Mouse (Mus musculus): Measurements from ENCODE around the gene Pter. TPM values are rescaled to one million over a fixed set of nuclear protein-coding genes. Genes with fewer than 3 reads are reported as not detected.

Gene Pter
- polyA plus RNA-seq, 1 experiment from 2014 or later = 11.4 TPM

DNA sequence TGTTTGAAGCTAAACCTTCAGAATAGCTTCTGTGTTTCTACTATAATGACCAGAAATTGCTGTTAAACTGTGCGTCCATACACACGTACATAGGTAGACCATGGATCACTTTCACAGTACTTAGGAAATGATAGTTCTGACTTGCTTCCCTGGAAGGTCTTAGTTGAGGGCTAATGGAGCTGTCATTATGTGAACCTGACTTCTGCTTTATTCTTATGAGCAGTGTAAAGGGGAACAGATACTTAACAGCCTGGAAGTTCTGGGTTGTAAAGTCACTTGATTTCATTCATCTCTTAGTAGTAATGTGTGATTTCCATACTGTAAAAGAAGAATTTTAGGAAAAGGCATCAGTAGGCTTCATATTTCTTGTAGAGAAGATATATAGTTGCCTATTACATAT, 10.1 kb downstream of the Pter start:
- no peak for DNase-seq (ENCODE audit: low spot score)
- H3K4me3 ChIP-seq (ENCODE audit: low read depth, low read length) = no peak overlapping the region
- WGBS = 87% methylated on average over 2 of the region's 2 CpGs
- H3K36me3 ChIP-seq (ENCODE audit: control insufficient read depth, insufficient read depth, low read length) = no peaks in the 10 kb centered on the region
- no peaks in the 10 kb centered on the region for H3K4me1 ChIP-seq (ENCODE audit: control insufficient read depth, insufficient read depth, low read length)
- H3K4me2 ChIP-seq (ENCODE audit: low read depth) = no peak overlapping the region
- no peak overlapping the region for H3K9ac ChIP-seq (ENCODE audit: low read length)
- no peaks in the 10 kb centered on the region for H3K9me3 ChIP-seq (ENCODE audit: control insufficient read depth, low read length)
- ATAC-seq (ENCODE audit: insufficient read depth, low FRiP score, low TSS enrichment) = no peak
- H3K27ac ChIP-seq (ENCODE audit: low read depth, low read length) = no peak overlapping the region
- H3K27me3 ChIP-seq (ENCODE audit: control insufficient read depth, insufficient read depth, low read length) = no peaks in the 10 kb centered on the region

DNA sequence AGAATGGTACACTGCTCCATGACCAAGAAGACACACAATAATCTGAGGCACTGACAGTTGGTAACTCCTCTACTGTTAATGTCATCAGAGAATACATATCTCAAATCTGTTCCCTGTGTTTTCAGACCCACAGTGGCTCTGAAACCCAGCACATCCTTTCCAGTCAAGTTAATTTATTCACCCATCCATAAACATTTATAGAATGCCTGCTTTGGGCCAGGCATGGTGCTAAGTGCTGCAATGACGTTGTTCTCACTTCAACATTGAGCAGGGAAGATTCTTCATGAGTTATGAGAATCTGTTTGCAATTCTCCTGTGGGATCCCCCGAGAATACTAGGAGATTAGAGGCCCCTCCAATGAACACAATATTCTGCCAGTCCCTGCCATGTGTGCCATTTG, 11.4 kb downstream of the Pter start:
- Histone ChIP-seq H3K4me3 (ENCODE audit: low read depth, low read length) (no peak overlapping the region), H3K27me3 (ENCODE audit: control insufficient read depth, insufficient read depth, low read length) (no peaks in the 10 kb centered on the region), H3K9ac (ENCODE audit: low read length) (no peak overlapping the region), H3K27ac (ENCODE audit: low read depth, low read length) (no peak overlapping the region), H3K4me1 (ENCODE audit: control insufficient read depth, insufficient read depth, low read length) (no peaks in the 10 kb centered on the region), H3K9me3 (ENCODE audit: control insufficient read depth, low read length) (no peaks in the 10 kb centered on the region), H3K36me3 (ENCODE audit: control insufficient read depth, insufficient read depth, low read length) (no peaks in the 10 kb centered on the region), H3K4me2 (ENCODE audit: low read depth) (no peak overlapping the region)
- ATAC-seq (ENCODE audit: insufficient read depth, low FRiP score, low TSS enrichment) (no peak), DNase-seq (ENCODE audit: low spot score) (no peak)
- WGBS = 69% methylated on average over 2 of the region's 2 CpGs

DNA sequence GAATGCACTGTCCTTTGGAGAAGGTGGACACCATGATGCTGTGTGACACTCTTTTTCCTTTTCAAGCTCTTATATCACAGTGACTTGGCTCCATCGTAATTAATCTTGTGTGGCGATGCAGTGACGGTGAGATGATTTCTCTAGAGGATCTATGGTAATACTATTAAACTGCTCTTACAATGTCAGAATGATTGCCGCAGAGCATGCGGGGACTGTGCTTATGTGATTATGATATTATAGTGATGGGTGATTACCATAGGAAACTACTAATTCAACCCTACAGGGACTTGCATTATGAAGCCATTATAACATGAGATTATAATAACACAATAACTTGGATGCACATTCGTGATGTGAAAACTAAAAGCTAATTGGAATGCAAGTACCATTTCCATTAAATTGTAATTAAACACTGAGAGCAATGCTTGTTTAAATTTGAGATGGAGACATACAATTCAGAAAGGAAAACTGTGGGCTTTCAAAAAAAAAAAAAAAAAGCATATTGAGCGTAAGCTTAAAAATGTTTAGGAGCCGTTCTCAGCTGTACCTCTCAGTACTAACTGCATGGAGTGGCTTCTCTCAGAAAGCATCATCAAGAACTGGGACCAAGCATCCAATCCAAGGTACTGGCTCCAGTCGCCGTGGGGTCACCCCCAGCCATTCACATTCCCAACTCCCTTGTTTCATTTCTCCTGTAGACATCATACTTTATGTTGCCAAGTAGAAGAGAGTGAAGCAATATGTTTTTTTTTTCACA, 13.8 kb downstream of the Pter start:
- Histone ChIP-seq H3K4me1 (ENCODE audit: control insufficient read depth, insufficient read depth, low read length) (no peaks in the 10 kb centered on the region), H3K4me2 (ENCODE audit: low read depth) (no peak overlapping the region), H3K4me3 (ENCODE audit: low read depth, low read length) (no peak overlapping the region), H3K27ac (ENCODE audit: low read depth, low read length) (no peak overlapping the region), H3K36me3 (ENCODE audit: control insufficient read depth, insufficient read depth, low read length) (no peaks in the 10 kb centered on the region), H3K9me3 (ENCODE audit: control insufficient read depth, low read length) (no peaks in the 10 kb centered on the region), H3K27me3 (ENCODE audit: control insufficient read depth, insufficient read depth, low read length) (no peaks in the 10 kb centered on the region), H3K9ac (ENCODE audit: low read length) (no peak overlapping the region)
- 90% methylated on average over 10 of the region's 10 CpGs for WGBS
- ATAC-seq (ENCODE audit: insufficient read depth, low FRiP score, low TSS enrichment) (no peak), DNase-seq (ENCODE audit: low spot score) (no peak)

DNA sequence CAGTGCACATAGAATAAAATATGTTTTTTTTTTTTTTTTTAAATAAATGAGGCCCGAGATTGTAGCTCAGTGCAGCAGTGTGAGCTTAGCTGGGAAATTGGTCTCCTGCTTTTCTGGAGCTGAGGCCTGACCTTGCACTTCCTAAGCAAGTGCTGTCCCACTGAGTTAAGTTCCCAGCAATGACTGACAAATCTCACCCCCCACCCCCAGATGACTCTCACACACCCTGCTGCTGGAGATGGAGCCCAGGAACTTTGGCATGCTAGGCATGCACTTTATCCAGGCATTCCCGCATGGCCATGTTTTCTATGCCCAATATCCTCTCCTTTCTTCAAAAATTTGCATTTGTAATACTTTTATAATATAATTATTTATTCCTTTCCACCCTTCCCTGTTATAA, 14.8 kb downstream of the Pter start:
- no peak overlapping the region for H3K4me3 ChIP-seq (ENCODE audit: low read depth, low read length)
- no peaks in the 10 kb centered on the region for H3K27me3 ChIP-seq (ENCODE audit: control insufficient read depth, insufficient read depth, low read length)
- 76% methylated on average over 2 of the region's 2 CpGs for WGBS
- H3K4me1 ChIP-seq (ENCODE audit: control insufficient read depth, insufficient read depth, low read length) = no peaks in the 10 kb centered on the region
- H3K36me3 ChIP-seq (ENCODE audit: control insufficient read depth, insufficient read depth, low read length) = no peaks in the 10 kb centered on the region
- H3K9me3 ChIP-seq (ENCODE audit: control insufficient read depth, low read length) = no peaks in the 10 kb centered on the region
- H3K27ac ChIP-seq (ENCODE audit: low read depth, low read length) = no peak overlapping the region
- DNase-seq (ENCODE audit: low spot score) = no peak
- no peak for ATAC-seq (ENCODE audit: insufficient read depth, low FRiP score, low TSS enrichment)
- H3K9ac ChIP-seq (ENCODE audit: low read length) = no peak overlapping the region
- no peak overlapping the region for H3K4me2 ChIP-seq (ENCODE audit: low read depth)

DNA sequence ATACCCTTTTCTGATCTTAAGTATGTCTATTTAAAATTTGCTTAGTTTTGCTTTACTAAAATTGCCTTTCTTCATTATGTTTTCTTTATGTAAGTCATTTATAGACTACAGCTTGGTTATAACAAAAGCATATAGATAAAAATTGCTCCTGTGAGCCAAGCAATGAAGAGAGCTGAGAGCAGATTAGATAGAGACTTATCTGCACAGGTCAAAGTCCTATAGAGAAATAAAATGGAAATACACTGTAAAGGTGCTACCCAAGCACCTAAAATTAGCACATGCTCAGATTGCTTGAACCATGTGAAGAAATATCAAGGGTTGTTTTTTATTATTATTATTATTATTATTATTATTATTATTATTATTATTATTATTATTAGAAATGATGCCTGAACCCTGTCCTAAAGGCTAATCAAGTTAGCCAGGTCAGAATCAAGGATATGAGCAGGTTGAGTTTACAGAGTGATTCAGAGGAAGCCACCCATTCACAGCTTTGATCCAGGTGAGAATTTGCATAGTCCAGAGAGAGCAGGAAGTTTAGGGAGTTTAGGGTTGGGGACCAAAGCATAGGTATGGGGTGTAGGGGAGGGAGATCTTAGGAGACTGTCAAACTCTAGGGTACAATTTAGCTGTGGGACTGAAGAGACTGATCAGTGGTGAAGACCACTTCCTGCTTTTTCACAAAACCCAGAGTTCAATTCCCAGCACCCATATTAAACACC, 33.0 kb downstream of the Pter start:
- Histone ChIP-seq H3K4me2 (ENCODE audit: low read depth) (no peak overlapping the region), H3K27me3 (ENCODE audit: control insufficient read depth, insufficient read depth, low read length) (no peaks in the 10 kb centered on the region), H3K9ac (ENCODE audit: low read length) (no peak overlapping the region), H3K36me3 (ENCODE audit: control insufficient read depth, insufficient read depth, low read length) (no peaks in the 10 kb centered on the region), H3K27ac (ENCODE audit: low read depth, low read length) (no peak overlapping the region), H3K9me3 (ENCODE audit: control insufficient read depth, low read length) (no peaks in the 10 kb centered on the region), H3K4me1 (ENCODE audit: control insufficient read depth, insufficient read depth, low read length) (no peaks in the 10 kb centered on the region), H3K4me3 (ENCODE audit: low read depth, low read length) (no peak overlapping the region)
- DNase-seq (ENCODE audit: low spot score) (no peak), ATAC-seq (ENCODE audit: insufficient read depth, low FRiP score, low TSS enrichment) (no peak)

DNA sequence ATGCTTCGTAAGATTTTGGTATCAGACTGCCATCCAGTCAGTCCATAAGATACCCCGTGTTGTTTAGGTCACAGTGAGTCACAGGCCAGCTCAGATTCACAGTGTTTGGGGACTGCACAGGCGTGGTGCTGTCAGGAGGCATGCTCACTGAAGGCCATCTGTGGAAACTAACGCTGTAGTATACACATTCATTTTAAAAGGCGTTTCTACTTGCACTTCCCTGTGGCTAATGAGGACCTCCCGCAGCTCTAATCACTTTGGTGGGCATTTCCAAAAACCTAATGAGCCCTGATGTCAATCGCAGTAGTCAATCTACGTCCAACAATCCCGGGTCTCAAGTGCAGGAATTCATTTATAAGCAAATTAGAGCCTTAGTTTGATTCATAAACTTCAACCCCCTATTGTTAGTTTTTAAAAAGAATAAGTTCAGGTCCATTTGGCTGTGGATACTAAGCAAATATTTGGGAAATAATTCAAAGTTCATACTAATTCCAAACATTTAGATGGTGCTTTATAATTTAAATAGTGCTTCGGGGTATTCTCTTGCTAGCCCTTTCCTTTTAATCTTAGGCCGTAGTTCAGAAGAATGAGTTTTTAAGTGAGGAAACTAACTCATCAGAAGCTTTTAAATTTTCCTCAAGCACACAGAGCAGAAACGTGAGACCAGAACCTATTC, 46.3 kb downstream of the Pter start:
- no peak overlapping the region for H3K27ac ChIP-seq (ENCODE audit: low read depth, low read length)
- no peaks in the 10 kb centered on the region for H3K9me3 ChIP-seq (ENCODE audit: control insufficient read depth, low read length)
- DNase-seq (ENCODE audit: low spot score) (peak; percentile 11), ATAC-seq (ENCODE audit: insufficient read depth, low FRiP score, low TSS enrichment) (no peak)
- H3K9ac ChIP-seq (ENCODE audit: low read length) = no peak overlapping the region
- H3K4me3 ChIP-seq (ENCODE audit: low read depth, low read length) = no peak overlapping the region
- no peaks in the 10 kb centered on the region for H3K36me3 ChIP-seq (ENCODE audit: control insufficient read depth, insufficient read depth, low read length)
- H3K4me2 ChIP-seq (ENCODE audit: low read depth) = no peak overlapping the region
- no peaks in the 10 kb centered on the region for H3K27me3 ChIP-seq (ENCODE audit: control insufficient read depth, insufficient read depth, low read length)
- no peaks in the 10 kb centered on the region for H3K4me1 ChIP-seq (ENCODE audit: control insufficient read depth, insufficient read depth, low read length)
- 59% methylated on average over 12 of the region's 12 CpGs for WGBS

DNA sequence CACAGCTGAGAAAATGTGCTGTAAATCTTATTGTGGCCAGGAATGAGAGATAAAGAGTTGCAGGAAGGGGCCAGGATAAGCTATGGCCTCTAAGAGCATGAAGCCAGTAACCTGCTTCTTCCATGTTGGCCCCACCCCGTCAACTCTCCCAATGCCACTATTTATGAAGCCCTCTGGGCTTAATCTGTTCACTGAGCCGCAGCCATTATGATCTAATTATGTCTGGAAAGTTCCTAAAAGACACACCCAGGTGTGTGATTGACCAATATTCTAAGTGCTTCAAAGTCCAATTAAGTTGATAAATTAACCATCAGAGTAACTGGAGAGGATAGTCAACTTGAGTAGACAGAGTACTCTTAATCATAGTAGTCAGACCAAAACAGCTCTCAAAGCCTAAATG, 49.9 kb downstream of the Pter start:
- H3K27ac ChIP-seq (ENCODE audit: low read depth, low read length) = no peak overlapping the region
- H3K4me2 ChIP-seq (ENCODE audit: low read depth) = no peak overlapping the region
- H3K27me3 ChIP-seq (ENCODE audit: control insufficient read depth, insufficient read depth, low read length) = no peaks in the 10 kb centered on the region
- no peak for ATAC-seq (ENCODE audit: insufficient read depth, low FRiP score, low TSS enrichment)
- no peak for DNase-seq (ENCODE audit: low spot score)
- H3K36me3 ChIP-seq (ENCODE audit: control insufficient read depth, insufficient read depth, low read length) = no peaks in the 10 kb centered on the region
- no peak overlapping the region for H3K9ac ChIP-seq (ENCODE audit: low read length)
- no peaks in the 10 kb centered on the region for H3K9me3 ChIP-seq (ENCODE audit: control insufficient read depth, low read length)
- 86% methylated on average over 2 of the region's 2 CpGs for WGBS
- H3K4me1 ChIP-seq (ENCODE audit: control insufficient read depth, insufficient read depth, low read length) = no peaks in the 10 kb centered on the region
- no peak overlapping the region for H3K4me3 ChIP-seq (ENCODE audit: low read depth, low read length)

DNA sequence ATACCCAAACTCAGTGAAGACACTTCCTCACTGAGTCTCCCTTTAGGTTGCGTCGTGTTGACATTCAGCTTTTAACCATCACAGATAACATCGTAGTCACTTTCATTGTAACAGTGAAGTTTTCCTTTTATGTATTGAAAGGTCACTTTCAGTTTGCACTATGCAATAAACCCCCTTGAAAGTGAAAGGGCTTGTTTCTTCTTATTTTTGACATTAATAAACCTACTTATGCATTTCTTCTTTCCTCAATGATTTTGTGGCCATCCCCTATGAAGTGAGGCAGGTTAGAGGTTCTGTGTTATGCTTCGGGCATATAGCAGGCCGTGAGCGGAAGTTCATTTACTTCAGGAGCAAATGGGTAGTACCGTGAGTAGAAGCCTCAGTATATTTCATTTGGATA, 53.5 kb downstream of the Pter start:
- no peaks in the 10 kb centered on the region for H3K36me3 ChIP-seq (ENCODE audit: control insufficient read depth, insufficient read depth, low read length)
- H3K4me3 ChIP-seq (ENCODE audit: low read depth, low read length) = no peak overlapping the region
- H3K27me3 ChIP-seq (ENCODE audit: control insufficient read depth, insufficient read depth, low read length) = no peaks in the 10 kb centered on the region
- H3K4me2 ChIP-seq (ENCODE audit: low read depth) = no peak overlapping the region
- no peaks in the 10 kb centered on the region for H3K9me3 ChIP-seq (ENCODE audit: control insufficient read depth, low read length)
- no peak overlapping the region for H3K27ac ChIP-seq (ENCODE audit: low read depth, low read length)
- ATAC-seq (ENCODE audit: insufficient read depth, low FRiP score, low TSS enrichment) = no peak
- H3K4me1 ChIP-seq (ENCODE audit: control insufficient read depth, insufficient read depth, low read length) = no peaks in the 10 kb centered on the region
- WGBS = 95% methylated on average over 7 of the region's 7 CpGs
- H3K9ac ChIP-seq (ENCODE audit: low read length) = no peak overlapping the region
- no peak for DNase-seq (ENCODE audit: low spot score)

DNA sequence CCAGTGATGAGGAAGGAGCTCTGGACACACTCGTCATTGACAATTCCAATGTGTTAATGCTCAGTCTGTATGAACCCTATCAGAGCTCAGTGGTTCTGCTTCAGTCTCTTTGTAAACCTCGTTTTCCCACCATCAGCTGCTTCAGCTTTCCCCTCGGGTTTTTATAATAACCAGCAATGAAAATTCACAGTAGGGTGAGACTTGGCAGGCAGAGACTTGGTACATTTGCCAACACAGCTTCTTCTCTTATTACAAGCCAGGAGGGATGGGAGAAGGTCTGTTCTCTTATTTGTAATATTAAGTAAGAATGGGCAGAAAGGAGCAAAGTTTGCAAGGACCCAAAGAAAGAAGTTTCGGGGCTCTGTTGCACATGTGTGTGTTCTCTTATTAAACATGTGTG, 54.9 kb downstream of the Pter start:
- Histone ChIP-seq H3K27ac (ENCODE audit: low read depth, low read length) (no peak overlapping the region), H3K4me3 (ENCODE audit: low read depth, low read length) (no peak overlapping the region), H3K9me3 (ENCODE audit: control insufficient read depth, low read length) (no peaks in the 10 kb centered on the region), H3K27me3 (ENCODE audit: control insufficient read depth, insufficient read depth, low read length) (no peaks in the 10 kb centered on the region), H3K4me1 (ENCODE audit: control insufficient read depth, insufficient read depth, low read length) (no peaks in the 10 kb centered on the region), H3K36me3 (ENCODE audit: control insufficient read depth, insufficient read depth, low read length) (no peaks in the 10 kb centered on the region), H3K4me2 (ENCODE audit: low read depth) (no peak overlapping the region), H3K9ac (ENCODE audit: low read length) (no peak overlapping the region)
- 77% methylated on average over 4 of the region's 4 CpGs for WGBS
- ATAC-seq (ENCODE audit: insufficient read depth, low FRiP score, low TSS enrichment) = no peak
- no peak for DNase-seq (ENCODE audit: low spot score)
